Mouse (Mus musculus): Measurements from ENCODE around the gene Krtap20-2.
"Not testable (repeated sequence)": the region's sequence is repeated elsewhere in the genome, so short reads cannot be mapped to it uniquely, and the experiment has no call there.

The Krtap20-2 gene

DNA sequence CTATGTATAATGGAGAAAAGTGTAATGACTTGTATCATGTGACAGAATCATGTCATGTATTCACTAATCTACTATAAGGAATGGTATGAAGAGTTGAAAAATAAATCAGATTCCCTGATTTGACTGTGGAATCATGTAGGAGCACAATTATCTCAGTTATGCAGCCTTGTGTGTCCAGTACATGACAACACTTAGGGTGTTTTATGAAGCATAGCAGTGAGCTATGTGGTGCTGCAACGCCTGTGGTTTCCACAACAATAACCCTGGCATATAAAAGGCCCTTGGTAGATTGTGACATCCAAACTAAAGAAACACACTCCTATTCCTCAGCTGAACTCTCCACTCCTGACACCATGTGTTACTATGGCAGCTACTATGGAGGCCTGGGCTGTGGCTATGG lies at the start of gene Krtap20-2:
Krtap20-2 (plus strand) TSS at position 301 of the 400 bp plus-strand sequence.
- no peak for DNase-seq (ENCODE audit: low spot score)

GRCm38 (mm10) chr16:89157652-89158051 lies 48.0 kb upstream of the Krtap20-2 start, which contains the start of gene Gm9789:
Gene Gm9789, plus strand, starts transcription at chr16:89157952.
- no peak for DNase-seq (ENCODE audit: low spot score)

- not testable (repeated sequence) for DNase-seq (ENCODE audit: low spot score)
These were observed 36.5 kb upstream of the Krtap20-2 start, which contains the start of gene Gm7735 for GRCm38 (mm10) chr16:89169190-89169589. Gene Gm7735, plus strand, starts transcription at chr16:89169490.

DNA sequence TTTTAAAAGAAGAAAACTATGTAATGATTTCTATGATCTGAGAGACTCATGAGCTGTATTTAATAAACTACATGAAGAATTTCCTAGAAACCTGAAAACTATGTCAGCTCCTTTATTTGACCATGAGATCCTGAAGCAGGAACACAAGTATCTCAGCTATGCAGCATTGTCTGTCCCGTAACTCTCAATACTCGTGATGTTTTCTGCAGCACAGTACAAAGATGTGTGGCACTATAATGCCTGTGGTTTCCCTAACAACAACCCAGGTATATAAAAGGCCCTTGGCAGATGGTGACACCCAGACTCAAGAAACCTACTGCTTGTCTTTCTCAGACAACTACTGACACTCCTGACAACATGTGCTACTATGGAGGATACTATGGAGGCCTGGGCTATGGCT lies 31.2 kb upstream of the Krtap20-2 start, which contains the start of gene 1110057P08Rik:
1110057P08Rik (plus strand) TSS at position 301 of the 400 bp plus-strand sequence.
- DNase-seq (ENCODE audit: low spot score), result no peak

GRCm38 (mm10) chr16:89188621-89189020 lies 17.0 kb upstream of the Krtap20-2 start:
- DNase-seq (ENCODE audit: low spot score), result no peak

Data from T-cell, adult 2 months (primary cell).